Mouse (Mus musculus): ENCODE results near the gene Arfgef3. TPM values are rescaled to one million over a fixed set of nuclear protein-coding genes. Genes with fewer than 3 reads are reported as not detected.

Gene Arfgef3
- total and polyA plus RNA-seq, 3 experiments: 0.28 to 11.0 (median 0.50) TPM

GRCm38 (mm10) chr10:18696461-18696860, 47.3 kb downstream of the Arfgef3 start:
- H3K27ac ChIP-seq (ENCODE audit: insufficient read depth, low read depth): no peak overlapping the region
- in situ Hi-C loops (cut with MboI; ENCODE audit: low pct_ligation_motif_present, low pct_unique_long_range_greater_than_20kb, low sequenced_read_pairs) (no loop called here), dilution Hi-C loops (cut with MboI; ENCODE audit: extremely low pct_ligation_motif_present, extremely low pct_unique_long_range_greater_than_20kb, low sequenced_read_pairs) (no loop called here)
- H3K9me3 ChIP-seq (replicated peaks; ENCODE audit: low read length): no peaks in the 10 kb centered on the region
- no peaks in the 10 kb centered on the region for H3K27me3 ChIP-seq (replicated peaks)
- peaks cover 0 to 3% of the 10 kb centered on the region in 2 experiments; a peak in 1 of 4 replicates for H3K4me1 ChIP-seq (ENCODE audit: control insufficient read depth in 1 of 2, insufficient read depth in 2 of 2)
- no peak overlapping the region for H3K4me2 ChIP-seq (ENCODE audit: insufficient read depth, low read depth, poor library complexity, severe bottlenecking)
- no peak overlapping the region for H3K9ac ChIP-seq (ENCODE audit: insufficient read depth, low read depth)
- peaks cover 0 to 16% of the 10 kb centered on the region in 2 experiments for H3K36me3 ChIP-seq (replicated peaks in 1 of 2; ENCODE audit: control insufficient read depth in 1 of 2, insufficient read depth in 1 of 2, low read length in 1 of 2)
- H3K79me2 ChIP-seq (replicated peaks; ENCODE audit: control insufficient read depth, extremely low read depth, insufficient read depth, poor library complexity, severe bottlenecking): no peaks in the 10 kb centered on the region
- H3K4me3 ChIP-seq (replicated peaks in 1 of 3; ENCODE audit: low read depth in 2 of 3, low read length in 2 of 3, poor library complexity in 1 of 3): no peak overlapping the region
- DNase-seq (ENCODE audit: extremely low read depth): no peak
- TF ChIP-seq UBTF (IDR thresholded peaks at IDR 0.05; ENCODE audit: low read depth, low read length): no peak
- no peak for TF ChIP-seq SIN3A (IDR thresholded peaks at IDR 0.05; ENCODE audit: low read length)
- TF ChIP-seq MAFK (IDR thresholded peaks at IDR 0.05; ENCODE audit: insufficient replicate concordance, low read length): no peak
- no peak for TF ChIP-seq USF1 (IDR thresholded peaks at IDR 0.05; ENCODE audit: low read depth, low read length)

DNA sequence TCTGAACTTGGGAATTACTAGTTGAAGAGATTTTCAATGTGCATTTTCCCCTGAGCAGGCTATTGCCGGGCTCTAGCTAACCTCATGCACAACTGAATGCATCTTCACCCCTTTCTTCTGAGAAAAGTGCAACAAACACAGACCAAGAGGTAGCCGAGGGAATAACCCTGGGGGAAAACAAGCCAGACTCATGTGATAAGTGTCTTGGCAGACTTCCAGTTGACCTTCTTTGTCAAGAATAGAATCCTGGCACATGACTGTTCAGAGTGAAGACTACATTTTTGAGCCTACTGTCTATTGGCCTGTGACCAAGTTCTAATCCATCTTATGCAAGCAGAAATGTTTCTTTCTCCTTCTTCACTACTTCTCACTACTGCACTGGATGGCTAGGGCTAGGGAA, 55.5 kb downstream of the Arfgef3 start:
- Histone ChIP-seq H3K27ac (ENCODE audit: insufficient read depth, low read depth) (no peak overlapping the region), H3K27me3 (replicated peaks) (no peaks in the 10 kb centered on the region), H3K36me3 (replicated peaks in 1 of 2; ENCODE audit: control insufficient read depth in 1 of 2, insufficient read depth in 1 of 2, low read length in 1 of 2) (no peaks in the 10 kb centered on the region), H3K4me2 (ENCODE audit: insufficient read depth, low read depth, poor library complexity, severe bottlenecking) (no peak overlapping the region), H3K4me3 (replicated peaks in 1 of 3; ENCODE audit: low read depth in 2 of 3, low read length in 2 of 3, poor library complexity in 1 of 3) (no peak overlapping the region), H3K79me2 (replicated peaks; ENCODE audit: control insufficient read depth, extremely low read depth, insufficient read depth, poor library complexity, severe bottlenecking) (no peaks in the 10 kb centered on the region), H3K4me1 (ENCODE audit: control insufficient read depth in 1 of 2, insufficient read depth in 2 of 2) (no peaks in the 10 kb centered on the region), H3K9ac (ENCODE audit: insufficient read depth, low read depth) (no peak overlapping the region), H3K9me3 (replicated peaks; ENCODE audit: low read length) (no peaks in the 10 kb centered on the region)
- TF ChIP-seq JUN (IDR thresholded peaks at IDR 0.05; ENCODE audit: insufficient read depth, low read depth, low read length) (no peak), BHLHE40 (IDR thresholded peaks at IDR 0.05; ENCODE audit: low read depth, low read length) (peak; percentile 42; the same call in 1 of the 2 replicates), SMC3 (IDR thresholded peaks at IDR 0.05; ENCODE audit: low read depth, low read length) (no peak), TBP (conservative IDR thresholded peaks at IDR 0.05; ENCODE audit: low read depth, low read length) (no peak), PAX5 (IDR thresholded peaks at IDR 0.05; ENCODE audit: low read length) (no peak), NRF1 (IDR thresholded peaks at IDR 0.05; ENCODE audit: low read depth, low read length) (no peak), CHD2 (IDR thresholded peaks at IDR 0.05; ENCODE audit: low read length) (no peak), ZMIZ1 (IDR thresholded peaks at IDR 0.05; ENCODE audit: low read depth, low read length) (no peak)
- in situ Hi-C loops (cut with MboI; ENCODE audit: low pct_ligation_motif_present, low pct_unique_long_range_greater_than_20kb, low sequenced_read_pairs): no loop called here
- dilution Hi-C loops (cut with MboI; ENCODE audit: extremely low pct_ligation_motif_present, extremely low pct_unique_long_range_greater_than_20kb, low sequenced_read_pairs): no loop called here
- DNase-seq (ENCODE audit: extremely low read depth): no peak

DNA sequence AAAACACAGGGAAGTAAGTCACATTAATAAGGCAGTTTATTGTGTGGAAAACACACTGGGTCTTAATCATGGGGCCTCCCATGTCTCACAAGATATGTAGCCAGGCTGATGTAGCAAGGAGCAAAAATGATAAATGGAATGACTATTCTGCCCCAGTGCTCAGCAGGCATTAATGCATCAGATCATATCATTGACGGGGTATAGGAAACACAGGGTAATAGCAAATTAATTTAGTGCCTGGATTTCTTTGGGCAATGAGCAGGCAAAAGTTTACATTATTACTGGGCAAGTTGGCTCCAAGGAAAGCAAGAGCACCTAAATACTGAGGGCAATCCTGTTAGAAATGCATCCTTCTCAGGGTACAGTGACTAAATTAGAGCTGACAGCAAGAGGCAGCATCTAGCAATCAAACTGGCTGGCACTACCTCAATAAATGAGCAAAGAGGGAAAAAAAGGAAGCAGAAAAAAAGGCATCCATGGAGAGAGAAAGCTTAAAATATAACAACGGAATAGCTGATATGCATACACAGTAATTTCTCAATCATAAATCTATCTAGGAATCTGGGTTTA, 62.3 kb downstream of the Arfgef3 start:
- Histone ChIP-seq H3K27ac (ENCODE audit: insufficient read depth, low read depth) (no peak overlapping the region), H3K4me2 (ENCODE audit: insufficient read depth, low read depth, poor library complexity, severe bottlenecking) (no peak overlapping the region), H3K36me3 (replicated peaks in 1 of 2; ENCODE audit: control insufficient read depth in 1 of 2, insufficient read depth in 1 of 2, low read length in 1 of 2) (peaks cover 0 to 6% of the 10 kb centered on the region in 2 experiments), H3K4me3 (replicated peaks in 1 of 3; ENCODE audit: low read depth in 2 of 3, low read length in 2 of 3, poor library complexity in 1 of 3) (no peak overlapping the region), H3K4me1 (ENCODE audit: control insufficient read depth in 1 of 2, insufficient read depth in 2 of 2) (no peaks in the 10 kb centered on the region), H3K79me2 (replicated peaks; ENCODE audit: control insufficient read depth, extremely low read depth, insufficient read depth, poor library complexity, severe bottlenecking) (no peaks in the 10 kb centered on the region), H3K27me3 (replicated peaks) (no peaks in the 10 kb centered on the region), H3K9ac (ENCODE audit: insufficient read depth, low read depth) (no peak overlapping the region), H3K9me3 (replicated peaks; ENCODE audit: low read length) (no peaks in the 10 kb centered on the region)
- dilution Hi-C loops (cut with MboI; ENCODE audit: extremely low pct_ligation_motif_present, extremely low pct_unique_long_range_greater_than_20kb, low sequenced_read_pairs): no loop called here
- no peak for DNase-seq (ENCODE audit: extremely low read depth)
- in situ Hi-C loops (cut with MboI; ENCODE audit: low pct_ligation_motif_present, low pct_unique_long_range_greater_than_20kb, low sequenced_read_pairs): no loop called here
- TF ChIP-seq CTCF (conservative IDR thresholded peaks at IDR 0.05 in 1 of 2, IDR thresholded peaks at IDR 0.05 in 1 of 2; ENCODE audit: low read depth in 2 of 2, low read length in 2 of 2): no peak

Measured in CH12.LX (cell line).